Mouse (Mus musculus) kidney, embryonic 16.5 days (tissue): Measurements from ENCODE around the gene Gm10340. TPM values are rescaled to one million over a fixed set of nuclear protein-coding genes. Genes with fewer than 3 reads are reported as not detected.
"Not testable (repeated sequence)": the region's sequence is repeated elsewhere in the genome, so short reads cannot be mapped to it uniquely, and the experiment has no call there.

Experiments
- ATAC-seq: fragments of 200-750 bp; cut with Nextera tagmentation; 2 replicates; pipeline ENCODE4 v1.8.0; 2017; ENCODE audit warnings: moderate TSS enrichment; ENCODE audit not compliant: low FRiP score, low TSS enrichment
- H3K27ac ChIP-seq: fragments of 300-500 bp; sonication (generic); 2 replicates; pipeline ENCODE4 v1.5.1; 2014; ENCODE audit warnings: low read length
- H3K27me3 ChIP-seq: fragments of 300-500 bp; sonication (generic); 2 replicates; pipeline ENCODE4 v1.6.1; 2014; ENCODE audit warnings: low read length, control low read depth, mixed read lengths; ENCODE audit not compliant: insufficient read depth
- H3K36me3 ChIP-seq: fragments of 300-500 bp; sonication (generic); 2 replicates; pipeline ENCODE4 v1.6.1; 2014; ENCODE audit warnings: low read length, control low read depth, mixed read lengths; ENCODE audit not compliant: insufficient read depth
- H3K4me1 ChIP-seq: fragments of 300-500 bp; sonication (generic); 2 replicates; pipeline ENCODE4 v1.6.1; 2014; ENCODE audit warnings: low read length, control low read depth, mixed read lengths; ENCODE audit not compliant: insufficient read depth
- H3K4me2 ChIP-seq: fragments of 300-500 bp; sonication (generic); replicated peaks from 2 replicates; pipeline ENCODE4 v1.6.1; 2014; ENCODE audit warnings: low read depth, low read length
- H3K4me3 ChIP-seq: fragments of 300-500 bp; sonication (generic); 2 replicates; pipeline ENCODE4 v1.5.1; 2014; ENCODE audit warnings: mild to moderate bottlenecking, low read length
- H3K9ac ChIP-seq: fragments of 300-500 bp; sonication (generic); replicated peaks from 2 replicates; pipeline ENCODE4 v1.6.1; 2014; ENCODE audit warnings: low read length
- H3K9me3 ChIP-seq: fragments of 300-500 bp; sonication (generic); 2 replicates; pipeline ENCODE4 v1.6.1; 2016; ENCODE audit warnings: low read length, control low read depth
- WGBS: fragments of 180-500 bp; shearing (Covaris S2); extraction: QIAGEN DNeasy Blood & Tissue Kit; methylation state at CpG from one replicate; pipeline ENCODE4 v1.1.7; 2014; 5-methylcytosine and 5-hydroxymethylcytosine counted together
- polyA plus RNA-seq: library from polyadenylated mRNA; unstranded; fragments of >200 nt; fragmentation: Nextera tagmentation; extraction: Ambion mirVana; gene quantifications from 2 replicates; pipeline ENCODE4 v1.2.1, GENCODE M21; 2015

The Gm10340 gene
- polyA plus RNA-seq, result 0.11 TPM in 1 of 2 replicates, not detected in the other

GRCm38 (mm10) chr14:3133697-3134096, at the start of gene Gm10340:
Gene Gm10340 (plus strand): TSS chr14:3133997.
- not testable (repeated sequence) for H3K27ac ChIP-seq, ATAC-seq, H3K27me3 ChIP-seq, H3K36me3 ChIP-seq, H3K4me3 ChIP-seq, H3K4me2 ChIP-seq, H3K9ac ChIP-seq, H3K4me1 ChIP-seq, H3K9me3 ChIP-seq
- WGBS, result 78% methylated on average over 2 of the region's 3 CpGs

DNA sequence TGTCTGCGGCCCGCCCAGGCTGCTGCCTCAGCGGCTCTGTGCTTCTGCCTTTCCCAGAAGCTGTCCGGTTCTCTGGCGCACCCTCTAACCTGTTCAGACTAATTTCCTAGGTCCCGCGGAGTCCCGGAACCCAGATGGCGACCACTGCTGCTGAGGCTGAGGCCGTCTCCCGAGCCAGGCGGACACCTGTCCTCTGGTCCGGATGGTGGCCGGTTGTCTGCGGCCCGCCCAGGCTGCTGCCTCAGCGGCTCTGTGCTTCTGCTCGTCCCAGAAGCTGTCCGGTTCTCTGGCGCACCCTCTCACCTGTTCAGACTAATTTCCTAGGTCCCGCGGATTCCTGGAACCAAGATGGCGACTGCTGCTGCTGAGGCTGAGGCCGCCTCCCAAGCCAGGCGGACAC, 17.7 kb upstream of the Gm10340 start:
- H3K4me1 ChIP-seq, H3K36me3 ChIP-seq, H3K4me3 ChIP-seq, H3K4me2 ChIP-seq, ATAC-seq, H3K9me3 ChIP-seq, H3K9ac ChIP-seq, H3K27ac ChIP-seq, H3K27me3 ChIP-seq: not testable (repeated sequence)
- WGBS, result 96% methylated on average over 12 of the region's 25 CpGs

- not testable (repeated sequence) for H3K9me3 ChIP-seq, H3K4me3 ChIP-seq, H3K4me1 ChIP-seq, ATAC-seq, H3K27ac ChIP-seq, H3K9ac ChIP-seq, H3K27me3 ChIP-seq, H3K4me2 ChIP-seq, H3K36me3 ChIP-seq
- WGBS, result no CpG with 5 or more reads among the region's 2 CpGs
Measured at GRCm38 (mm10) chr14:3187955-3188354, 54.2 kb downstream of the Gm10340 start, which contains the start of gene Gm5795. Gene Gm5795 (plus strand): TSS chr14:3188255.

Other genes with a start within 250 kb of the Gm10340 start
- gene Gm2888, start 104.0 kb upstream of the Gm10340 start, polyA plus RNA-seq, result not detected in 2 replicates
- gene Gm2897, start 84.7 kb upstream of the Gm10340 start, polyA plus RNA-seq, result 1.5 TPM in 2 replicates
- gene Gm5795, start 54.3 kb downstream of the Gm10340 start, polyA plus RNA-seq, result not detected in 2 replicates
- 3.9 and 5.0 TPM in 2 replicates for gene D830030K20Rik, start 74.5 kb downstream of the Gm10340 start, polyA plus RNA-seq
- gene Gm2956, start 198.6 kb downstream of the Gm10340 start, polyA plus RNA-seq, result not detected in 2 replicates